Mouse (Mus musculus) G1E (cell line): ENCODE data around the gene Aldh3b3.

ENCODE experiments used
- CTCF ChIP-seq: IDR thresholded peaks from 2 replicates; pipeline ENCODE4 v1.5.1; 2012; ENCODE audit warnings: low read depth, low read length, inconsistent platforms, mixed read lengths
- GATA1 ChIP-seq: IDR thresholded peaks from 2 replicates; pipeline ENCODE4 v1.6.1; 2012; ENCODE audit warnings: borderline replicate concordance, low read length, inconsistent platforms, mixed read lengths
- GATA2 ChIP-seq: IDR thresholded peaks from 2 replicates; pipeline ENCODE4 v1.6.1; 2012; ENCODE audit warnings: low read depth, low read length, inconsistent platforms, borderline replicate concordance
- POLR2AphosphoS5 ChIP-seq: IDR thresholded peaks from 2 replicates; pipeline ENCODE4 v1.6.1; 2012; ENCODE audit warnings: low read depth, low read length, inconsistent platforms; ENCODE audit not compliant: insufficient replicate concordance
- TAL1 ChIP-seq: conservative IDR thresholded peaks from 2 replicates; pipeline ENCODE4 v1.6.1; 2012; ENCODE audit warnings: low read depth, low read length, inconsistent platforms, mixed read lengths

DNA sequence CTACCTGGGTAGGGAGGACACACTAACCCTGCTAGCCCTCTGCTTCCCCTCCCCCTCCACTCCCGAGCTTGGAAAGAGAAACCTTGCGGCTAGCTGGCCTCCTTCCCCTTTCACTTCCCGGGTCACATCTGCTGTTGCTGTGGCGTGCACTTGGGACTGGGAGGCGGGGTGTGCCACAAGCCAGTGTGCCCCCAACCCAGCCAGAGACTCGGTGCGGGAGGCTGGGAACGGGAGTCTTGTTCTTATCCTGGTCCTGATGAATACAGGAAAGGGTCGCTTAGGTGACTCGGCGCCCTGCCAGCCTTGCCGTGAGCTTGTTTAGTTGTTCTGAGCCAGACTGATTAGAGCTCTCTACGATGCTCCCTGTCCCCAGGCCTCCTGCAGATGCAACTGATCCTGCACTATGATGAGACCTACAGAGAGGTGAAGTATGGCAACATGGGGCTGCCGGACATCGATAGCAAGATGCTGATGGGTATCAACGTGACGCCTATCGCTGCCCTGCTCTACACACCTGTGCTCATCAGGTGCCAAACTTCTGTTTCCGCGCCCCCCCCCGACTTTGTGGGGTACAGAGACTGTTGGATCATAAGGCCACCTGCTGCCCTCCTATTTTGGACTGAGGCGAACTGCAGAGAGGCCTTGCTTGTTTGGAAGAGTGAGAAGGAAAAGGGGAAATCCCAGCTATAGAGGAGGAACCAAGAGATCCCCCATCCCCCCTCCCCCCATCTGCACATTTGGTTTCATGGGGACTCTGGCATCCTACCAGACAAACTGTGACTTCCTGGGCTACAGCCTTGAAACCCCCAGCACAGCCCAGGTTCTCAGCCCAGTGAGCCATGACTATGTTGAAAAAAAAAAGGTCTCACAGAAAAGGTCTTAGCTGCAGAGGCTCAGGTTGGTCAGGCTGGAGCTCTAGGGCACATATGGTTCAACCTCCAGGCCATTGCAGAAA is 22.3 kb upstream of the Aldh3b3 start:
- no peak for TF ChIP-seq CTCF
- no peak for TF ChIP-seq TAL1
- TF ChIP-seq GATA2, result no peak
- no peak for TF ChIP-seq POLR2AphosphoS5
- no peak for TF ChIP-seq GATA1
